Mouse (Mus musculus) G1E (cell line): ENCODE results near the gene Sbk1. TPM values are rescaled to one million over a fixed set of nuclear protein-coding genes. Genes with fewer than 3 reads are reported as not detected.

Experiments
- ATAC-seq: 2 replicates; pipeline ENCODE4 v1.8.0; 2016; ENCODE audit warnings: mild to moderate bottlenecking; ENCODE audit not compliant: insufficient number of reproducible peaks, poor library complexity, low FRiP score, severe bottlenecking; ENCODE audit errors: extremely low read depth
- DNase-seq: peaks from one replicate; pipeline ENCODE4 v3.0.0; 2012; ENCODE audit warnings: low spot score
- H3K27me3 ChIP-seq: 2 replicates; pipeline ENCODE4 v1.6.1; 2012; ENCODE audit warnings: mild to moderate bottlenecking, low read length, inconsistent platforms; ENCODE audit not compliant: insufficient read depth
- H3K36me3 ChIP-seq: replicated peaks from 2 replicates; pipeline ENCODE3; 2012; ENCODE audit warnings: mild to moderate bottlenecking, inconsistent platforms
- H3K4me1 ChIP-seq: 2 replicates; pipeline ENCODE4 v1.6.1; 2012; ENCODE audit warnings: low read depth, low read length, inconsistent platforms, mixed read lengths; ENCODE audit not compliant: insufficient read depth
- H3K4me3 ChIP-seq: 2 replicates; pipeline ENCODE4 v1.5.1; 2012; ENCODE audit warnings: low read depth, mild to moderate bottlenecking, inconsistent platforms, low read length, moderate library complexity, mixed read lengths
- H3K9me3 ChIP-seq: replicated peaks from 2 replicates; pipeline ENCODE4 v1.6.1; 2012; ENCODE audit warnings: inconsistent platforms
- CTCF ChIP-seq: IDR thresholded peaks from 2 replicates; pipeline ENCODE4 v1.5.1; 2012; ENCODE audit warnings: low read depth, low read length, inconsistent platforms, mixed read lengths
- GATA1 ChIP-seq: IDR thresholded peaks from 2 replicates; pipeline ENCODE4 v1.6.1; 2012; ENCODE audit warnings: borderline replicate concordance, low read length, inconsistent platforms, mixed read lengths
- GATA2 ChIP-seq: IDR thresholded peaks from 2 replicates; pipeline ENCODE4 v1.6.1; 2012; ENCODE audit warnings: low read depth, low read length, inconsistent platforms, borderline replicate concordance
- POLR2AphosphoS5 ChIP-seq: IDR thresholded peaks from 2 replicates; pipeline ENCODE4 v1.6.1; 2012; ENCODE audit warnings: low read depth, low read length, inconsistent platforms; ENCODE audit not compliant: insufficient replicate concordance
- TAL1 ChIP-seq: conservative IDR thresholded peaks from 2 replicates; pipeline ENCODE4 v1.6.1; 2012; ENCODE audit warnings: low read depth, low read length, inconsistent platforms, mixed read lengths
- polyA plus RNA-seq: library from polyadenylated mRNA; stranded (reverse); fragments of >175 nt; gene quantifications from 2 replicates; pipeline ENCODE4 v1.2.3, GENCODE M21; 2012
- total RNA-seq, 2 experiments: library from RNA; stranded (forward) in 1 of 2; stranded (reverse) in 1 of 2; fragments of 200-1000 nt in 1 of 2; fragments of >200 nt in 1 of 2; fragmentation: Nextera tagmentation in 1 of 2; gene quantifications; 2 replicates each; pipeline ENCODE4 v1.2.3; 2014 to 2017

Gene Sbk1
- total and polyA plus RNA-seq, 3 experiments: 0.31 to 0.33 TPM; not detected in 1

GRCm38 (mm10) chr7:126340896-126341295 is 68.5 kb downstream of the Sbk1 start:
- Histone ChIP-seq H3K4me3 (no peak overlapping the region), H3K36me3 (no peaks in the 10 kb centered on the region), H3K9me3 (no peaks in the 10 kb centered on the region), H3K4me1 (0 out of 2 replicates have a peak, but pooled peaks cover 4% of the 10 kb centered on the region), H3K27me3 (peaks cover 54% of the 10 kb centered on the region)
- ATAC-seq: no peak
- DNase-seq: no peak
- TF ChIP-seq GATA2 (no peak), TAL1 (no peak), CTCF (no peak), GATA1 (no peak), POLR2AphosphoS5 (no peak)

Other genes starting within 250 kb of the Sbk1 start
- not detected in 2 replicates for gene Gsg1l, start 190.2 kb upstream of the Sbk1 start, total RNA-seq (2014; fragmentation: Nextera tagmentation)
- gene Gsg1l, start 190.2 kb upstream of the Sbk1 start, total RNA-seq (2017): 0.06 and 0.11 TPM in 2 replicates
- not detected in 2 replicates for gene Gsg1l, start 190.2 kb upstream of the Sbk1 start, polyA plus RNA-seq
- 240 and 242 TPM in 2 replicates for gene Xpo6, start 72.1 kb upstream of the Sbk1 start, total RNA-seq (2014; fragmentation: Nextera tagmentation)
- 49.6 and 50.0 TPM in 2 replicates for gene Xpo6, start 72.1 kb upstream of the Sbk1 start, total RNA-seq (2017)
- gene Xpo6, start 72.1 kb upstream of the Sbk1 start, polyA plus RNA-seq: 114 and 180 TPM in 2 replicates
- gene Lat, start 97.0 kb downstream of the Sbk1 start, total RNA-seq (2014; fragmentation: Nextera tagmentation): 0.38 and 1.7 TPM in 2 replicates
- 14.6 and 15.6 TPM in 2 replicates for gene Lat, start 97.0 kb downstream of the Sbk1 start, total RNA-seq (2017)
- gene Lat, start 97.0 kb downstream of the Sbk1 start, polyA plus RNA-seq: 10.1 and 12.7 TPM in 2 replicates
- 10.5 and 21.4 TPM in 2 replicates for gene Spns1, start 104.8 kb downstream of the Sbk1 start, total RNA-seq (2014; fragmentation: Nextera tagmentation)
- gene Spns1, start 104.8 kb downstream of the Sbk1 start, total RNA-seq (2017): 19.0 and 19.8 TPM in 2 replicates
- 55.2 and 55.4 TPM in 2 replicates for gene Spns1, start 104.8 kb downstream of the Sbk1 start, polyA plus RNA-seq
- 16.4 and 22.0 TPM in 2 replicates for gene Nfatc2ip, start 124.1 kb downstream of the Sbk1 start, total RNA-seq (2014; fragmentation: Nextera tagmentation)
- 13.2 and 16.8 TPM in 2 replicates for gene Nfatc2ip, start 124.1 kb downstream of the Sbk1 start, total RNA-seq (2017)
- 5.0 and 5.9 TPM in 2 replicates for gene Nfatc2ip, start 124.1 kb downstream of the Sbk1 start, polyA plus RNA-seq
- not detected in 2 replicates for gene Cd19, start 142.3 kb downstream of the Sbk1 start, total RNA-seq (2014; fragmentation: Nextera tagmentation)
- gene Cd19, start 142.3 kb downstream of the Sbk1 start, total RNA-seq (2017): not detected in 2 replicates
- gene Cd19, start 142.3 kb downstream of the Sbk1 start, polyA plus RNA-seq: not detected in 2 replicates
- gene Rabep2, start 156.1 kb downstream of the Sbk1 start, total RNA-seq (2014; fragmentation: Nextera tagmentation): 1.7 and 2.9 TPM in 2 replicates
- 16.0 and 16.1 TPM in 2 replicates for gene Rabep2, start 156.1 kb downstream of the Sbk1 start, total RNA-seq (2017)
- 21.7 and 28.3 TPM in 2 replicates for gene Rabep2, start 156.1 kb downstream of the Sbk1 start, polyA plus RNA-seq
- gene Atp2a1, start 190.5 kb downstream of the Sbk1 start, total RNA-seq (2014; fragmentation: Nextera tagmentation): 0.29 TPM in 1 of 2 replicates, not detected in the other
- gene Atp2a1, start 190.5 kb downstream of the Sbk1 start, total RNA-seq (2017): not detected in 2 replicates
- gene Atp2a1, start 190.5 kb downstream of the Sbk1 start, polyA plus RNA-seq: 0.02 TPM in 1 of 2 replicates, not detected in the other
- 24.0 and 24.6 TPM in 2 replicates for gene Sh2b1, start 202.8 kb downstream of the Sbk1 start, total RNA-seq (2014; fragmentation: Nextera tagmentation)
- 8.3 and 8.9 TPM in 2 replicates for gene Sh2b1, start 202.8 kb downstream of the Sbk1 start, total RNA-seq (2017)
- gene Sh2b1, start 202.8 kb downstream of the Sbk1 start, polyA plus RNA-seq: 55.6 and 61.5 TPM in 2 replicates
- 89.3 and 123 TPM in 2 replicates for gene Tufm, start 214.7 kb downstream of the Sbk1 start, total RNA-seq (2014; fragmentation: Nextera tagmentation)
- gene Tufm, start 214.7 kb downstream of the Sbk1 start, total RNA-seq (2017): 80.3 and 81.9 TPM in 2 replicates
- 59.4 and 126 TPM in 2 replicates for gene Tufm, start 214.7 kb downstream of the Sbk1 start, polyA plus RNA-seq
- 301 and 400 TPM in 2 replicates for gene Atxn2l, start 230.8 kb downstream of the Sbk1 start, total RNA-seq (2014; fragmentation: Nextera tagmentation)
- 27.8 and 32.0 TPM in 2 replicates for gene Atxn2l, start 230.8 kb downstream of the Sbk1 start, total RNA-seq (2017)
- 843 and 964 TPM in 2 replicates for gene Atxn2l, start 230.8 kb downstream of the Sbk1 start, polyA plus RNA-seq